Mouse (Mus musculus): Measurements from ENCODE around the gene Gm49395. TPM values are rescaled to one million over a fixed set of nuclear protein-coding genes. Genes with fewer than 3 reads are reported as not detected.

Gene Gm49395
- polyA plus RNA-seq, 1 experiment = 6.6 TPM

DNA sequence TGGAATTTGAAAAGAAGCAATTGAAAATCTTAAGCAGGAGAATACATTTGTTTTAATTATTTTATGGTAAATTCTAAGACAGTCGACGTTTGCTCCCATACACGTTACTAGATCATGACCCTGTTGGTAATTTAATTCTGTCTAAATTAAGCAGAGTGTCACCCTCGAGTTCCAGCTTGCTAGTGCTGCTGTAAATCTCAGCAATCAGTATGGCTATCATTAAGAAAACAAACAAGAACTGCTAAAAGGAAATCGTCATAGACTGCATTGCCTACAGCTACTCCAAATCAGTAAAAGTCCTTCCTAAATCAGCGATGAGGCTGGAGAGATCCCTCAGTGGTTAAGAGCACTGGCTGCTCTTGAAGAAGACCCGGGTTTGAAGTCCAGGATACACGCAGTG is 66.3 kb downstream of the Gm49395 start:
- Histone ChIP-seq H3K27ac (ENCODE audit: insufficient read depth, low read length) (no peak overlapping the region), H3K4me3 (ENCODE audit: insufficient read depth, low read length) (no peak overlapping the region), H3K4me1 (ENCODE audit: control insufficient read depth, insufficient read depth, low read length) (peaks cover 4% of the 10 kb centered on the region; the same call in 1 of the 2 replicates)
- TF ChIP-seq POLR2A (IDR thresholded peaks at IDR 0.05; ENCODE audit: low read depth, low read length) (no peak), CTCF (IDR thresholded peaks at IDR 0.05; ENCODE audit: borderline replicate concordance, insufficient read depth, low read length) (no peak)

GRCm38 (mm10) chr13:115033135-115033534 is 68.6 kb downstream of the Gm49395 start:
- Histone ChIP-seq H3K4me1 (ENCODE audit: control insufficient read depth, insufficient read depth, low read length) (peaks cover 4% of the 10 kb centered on the region; the same call in 1 of the 2 replicates), H3K4me3 (ENCODE audit: insufficient read depth, low read length) (no peak overlapping the region), H3K27ac (ENCODE audit: insufficient read depth, low read length) (no peak overlapping the region)
- TF ChIP-seq POLR2A (IDR thresholded peaks at IDR 0.05; ENCODE audit: low read depth, low read length) (no peak), CTCF (IDR thresholded peaks at IDR 0.05; ENCODE audit: borderline replicate concordance, insufficient read depth, low read length) (no peak)

DNA sequence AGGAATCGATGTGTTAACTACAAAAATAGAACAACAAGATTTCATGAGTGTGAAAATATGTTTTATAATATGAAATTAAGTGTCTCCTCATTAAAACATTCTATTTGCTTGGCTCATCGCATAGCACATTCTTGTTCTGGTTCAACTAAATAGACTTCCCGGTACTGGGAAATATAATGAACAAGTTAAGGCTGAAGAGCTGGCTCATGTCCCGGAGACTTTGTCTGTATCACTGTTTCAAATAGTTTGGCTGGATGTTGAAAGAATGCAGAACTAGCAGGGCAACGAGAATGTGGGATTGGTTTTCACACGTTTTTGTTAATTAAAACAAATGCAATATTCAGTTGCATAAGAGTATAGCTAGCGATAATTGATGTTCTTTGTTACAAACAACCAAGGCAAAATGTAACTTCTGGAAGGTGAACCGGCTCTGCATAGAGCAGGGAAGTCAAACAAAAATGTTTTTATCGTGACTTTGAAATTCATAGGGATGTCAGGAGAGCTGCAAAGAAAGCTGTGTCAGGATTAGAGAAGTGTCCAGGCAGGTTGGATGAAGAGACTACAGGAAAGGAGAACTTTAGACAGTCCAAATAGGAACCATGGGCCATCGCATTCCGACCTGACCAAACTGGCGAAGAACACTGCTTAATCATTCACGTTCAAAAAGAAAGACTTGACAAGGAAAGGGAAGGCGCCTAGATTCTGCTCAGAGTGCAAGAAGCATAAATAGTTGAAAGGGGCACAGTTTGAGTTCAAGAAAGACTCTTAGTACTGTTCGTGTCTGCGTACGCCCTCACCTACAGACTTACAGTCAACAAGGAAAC is 70.3 kb downstream of the Gm49395 start:
- Histone ChIP-seq H3K4me1 (ENCODE audit: control insufficient read depth, insufficient read depth, low read length) (peaks cover 2% of the 10 kb centered on the region; the same call in 1 of the 2 replicates), H3K27ac (ENCODE audit: insufficient read depth, low read length) (peak overlapping the region; percentile 69), H3K4me3 (ENCODE audit: insufficient read depth, low read length) (no peak overlapping the region)
- TF ChIP-seq CTCF (IDR thresholded peaks at IDR 0.05; ENCODE audit: borderline replicate concordance, insufficient read depth, low read length) (no peak), POLR2A (IDR thresholded peaks at IDR 0.05; ENCODE audit: low read depth, low read length) (no peak)

- no peaks in the 10 kb centered on the region for H3K4me1 ChIP-seq (ENCODE audit: control insufficient read depth, insufficient read depth, low read length)
- H3K4me3 ChIP-seq (ENCODE audit: insufficient read depth, low read length) = no peak overlapping the region
- TF ChIP-seq CTCF (IDR thresholded peaks at IDR 0.05; ENCODE audit: borderline replicate concordance, insufficient read depth, low read length) (no peak), POLR2A (IDR thresholded peaks at IDR 0.05; ENCODE audit: low read depth, low read length) (no peak)
- no peak overlapping the region for H3K27ac ChIP-seq (ENCODE audit: insufficient read depth, low read length)
Measured at GRCm38 (mm10) chr13:115025394-115025793, 76.3 kb downstream of the Gm49395 start.

DNA sequence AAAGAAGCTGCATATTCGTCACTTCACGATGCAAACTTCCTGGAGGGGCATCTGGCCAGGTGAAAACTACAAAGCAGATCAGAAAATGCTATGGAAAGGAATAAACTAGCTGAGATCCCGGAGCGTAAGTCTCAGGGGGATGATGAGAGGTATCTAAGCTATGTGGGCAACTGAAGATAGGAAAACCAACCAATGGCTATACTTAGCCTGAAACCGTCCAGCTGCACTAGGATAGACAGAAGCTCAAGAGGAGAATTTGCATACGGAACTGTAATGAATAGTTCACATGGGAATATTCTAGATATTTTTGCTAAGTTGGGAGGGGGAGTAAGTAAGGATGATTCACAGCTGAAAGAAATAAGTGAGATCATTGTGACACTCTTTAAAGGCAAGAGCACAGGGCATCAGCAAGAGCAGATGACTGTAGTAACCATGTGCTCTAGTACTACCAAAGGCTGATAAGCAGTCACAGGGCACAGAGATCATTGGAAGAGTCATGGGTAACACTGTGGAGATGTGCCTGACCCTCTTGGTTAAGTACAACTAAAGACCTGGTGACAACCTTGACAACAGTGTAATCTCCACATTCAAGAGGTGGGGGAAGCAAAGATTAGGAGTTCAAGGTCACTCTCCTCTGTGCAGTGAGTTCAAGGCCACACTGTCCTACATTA is 79.5 kb downstream of the Gm49395 start:
- Histone ChIP-seq H3K4me3 (ENCODE audit: insufficient read depth, low read length) (no peak overlapping the region), H3K27ac (ENCODE audit: insufficient read depth, low read length) (no peak overlapping the region), H3K4me1 (ENCODE audit: control insufficient read depth, insufficient read depth, low read length) (no peaks in the 10 kb centered on the region)
- no peak for TF ChIP-seq CTCF (IDR thresholded peaks at IDR 0.05; ENCODE audit: borderline replicate concordance, insufficient read depth, low read length)
- TF ChIP-seq POLR2A (IDR thresholded peaks at IDR 0.05; ENCODE audit: low read depth, low read length) = no peak

DNA sequence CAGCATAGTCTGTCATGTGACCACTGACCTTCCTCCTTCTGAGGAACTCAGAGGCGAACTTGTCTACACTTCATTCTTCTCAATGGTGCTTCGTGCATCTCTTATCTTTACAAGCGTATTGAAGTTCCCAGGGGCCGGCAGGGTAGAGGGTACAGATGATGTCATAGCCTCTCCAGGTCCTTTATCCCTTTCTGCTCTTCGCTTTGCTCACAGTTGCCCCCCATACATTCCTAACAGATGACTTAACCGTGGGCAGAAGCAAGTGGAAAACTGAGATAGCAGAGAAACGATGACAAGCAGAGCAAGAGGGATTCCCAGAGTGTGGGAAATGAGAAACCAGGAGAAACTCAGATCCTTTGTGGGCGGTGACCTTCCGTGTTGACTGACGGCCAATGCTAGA is 80.3 kb downstream of the Gm49395 start:
- Histone ChIP-seq H3K27ac (ENCODE audit: insufficient read depth, low read length) (no peak overlapping the region), H3K4me1 (ENCODE audit: control insufficient read depth, insufficient read depth, low read length) (no peaks in the 10 kb centered on the region), H3K4me3 (ENCODE audit: insufficient read depth, low read length) (no peak overlapping the region)

GRCm38 (mm10) chr13:115020727-115021126 is 81.0 kb downstream of the Gm49395 start:
- TF ChIP-seq POLR2A (IDR thresholded peaks at IDR 0.05; ENCODE audit: low read depth, low read length) (no peak), CTCF (IDR thresholded peaks at IDR 0.05; ENCODE audit: borderline replicate concordance, insufficient read depth, low read length) (no peak)
- Histone ChIP-seq H3K4me3 (ENCODE audit: insufficient read depth, low read length) (no peak overlapping the region), H3K27ac (ENCODE audit: insufficient read depth, low read length) (no peak overlapping the region)

More for the DNA sequence above, 80.3 kb downstream of the Gm49395 start:
- TF ChIP-seq POLR2A (IDR thresholded peaks at IDR 0.05; ENCODE audit: low read depth, low read length) (no peak), CTCF (IDR thresholded peaks at IDR 0.05; ENCODE audit: borderline replicate concordance, insufficient read depth, low read length) (no peak)

GRCm38 (mm10) chr13:115017545-115017944 is 84.2 kb downstream of the Gm49395 start:
- Histone ChIP-seq H3K27ac (ENCODE audit: insufficient read depth, low read length) (no peak overlapping the region), H3K4me1 (ENCODE audit: control insufficient read depth, insufficient read depth, low read length) (no peaks in the 10 kb centered on the region), H3K4me3 (ENCODE audit: insufficient read depth, low read length) (no peak overlapping the region)
- TF ChIP-seq CTCF (IDR thresholded peaks at IDR 0.05; ENCODE audit: borderline replicate concordance, insufficient read depth, low read length) = no peak
- no peak for TF ChIP-seq POLR2A (IDR thresholded peaks at IDR 0.05; ENCODE audit: low read depth, low read length)

More at GRCm38 (mm10) chr13:115020727-115021126, 81.0 kb downstream of the Gm49395 start:
- H3K4me1 ChIP-seq (ENCODE audit: control insufficient read depth, insufficient read depth, low read length) = no peaks in the 10 kb centered on the region

GRCm38 (mm10) chr13:115011547-115011946 is 90.2 kb downstream of the Gm49395 start:
- Histone ChIP-seq H3K27ac (ENCODE audit: insufficient read depth, low read length) (no peak overlapping the region), H3K4me1 (ENCODE audit: control insufficient read depth, insufficient read depth, low read length) (no peaks in the 10 kb centered on the region), H3K4me3 (ENCODE audit: insufficient read depth, low read length) (no peak overlapping the region)
- TF ChIP-seq POLR2A (IDR thresholded peaks at IDR 0.05; ENCODE audit: low read depth, low read length) = no peak
- no peak for TF ChIP-seq CTCF (IDR thresholded peaks at IDR 0.05; ENCODE audit: borderline replicate concordance, insufficient read depth, low read length)

All from embryonic fibroblast, embryonic 13.5 days (primary cell).